Mouse (Mus musculus): ENCODE measurements around the gene Ppard. TPM values are rescaled to one million over a fixed set of nuclear protein-coding genes. Genes with fewer than 3 reads are reported as not detected.

Ppard gene
- 1.2 and 1.5 TPM in 2 replicates for polyA plus RNA-seq (2014; fragmentation: Nextera tagmentation; extraction: Ambion mirVana)

- Histone ChIP-seq H3K4me1 (ENCODE audit: control insufficient read depth, insufficient read depth, low read length) (peaks cover 7% of the 10 kb centered on the region; the same call in 1 of the 2 replicates), H3K4me3 (replicated peaks; ENCODE audit: low read depth, low read length) (peak within 1 kb of the TSS; percentile 69), H3K4me2 (ENCODE audit: low read length) (peak within 1 kb of the TSS; percentile 92), H3K36me3 (ENCODE audit: control insufficient read depth, insufficient read depth, low read length) (no peaks in the 10 kb centered on the region), H3K9ac (replicated peaks; ENCODE audit: low read length) (peak within 1 kb of the TSS; percentile 75), H3K27ac (replicated peaks; ENCODE audit: low read depth, low read length) (peak within 1 kb of the TSS; percentile 70), H3K9me3 (ENCODE audit: control insufficient read depth, low read length) (no peaks in the 10 kb centered on the region), H3K27me3 (ENCODE audit: control insufficient read depth, insufficient read depth, low read length) (no peaks in the 10 kb centered on the region)
- WGBS, result under 1% methylated on average over 56 of the region's 57 CpGs
- peak; percentile 92 for ATAC-seq (ENCODE audit: low FRiP score, low TSS enrichment)
- DNase-seq, result peak; percentile 98
Measured at GRCm38 (mm10) chr17:28232475-28233060, at the start of gene Ppard. Gene Ppard (plus strand): TSS chr17:28232700.

- Histone ChIP-seq H3K36me3 (ENCODE audit: control insufficient read depth, insufficient read depth, low read length) (peaks cover 12% of the 10 kb centered on the region), H3K4me3 (replicated peaks; ENCODE audit: low read depth, low read length) (no peak overlapping the region), H3K4me1 (ENCODE audit: control insufficient read depth, insufficient read depth, low read length) (no peaks in the 10 kb centered on the region), H3K27me3 (ENCODE audit: control insufficient read depth, insufficient read depth, low read length) (no peaks in the 10 kb centered on the region), H3K9me3 (ENCODE audit: control insufficient read depth, low read length) (no peaks in the 10 kb centered on the region), H3K27ac (replicated peaks; ENCODE audit: low read depth, low read length) (no peak overlapping the region), H3K4me2 (ENCODE audit: low read length) (no peak overlapping the region), H3K9ac (replicated peaks; ENCODE audit: low read length) (no peak overlapping the region)
- WGBS, result 90% methylated on average over 7 of the region's 7 CpGs
- peak; percentile 31 for DNase-seq
- no peak for ATAC-seq (ENCODE audit: low FRiP score, low TSS enrichment)
Measured at GRCm38 (mm10) chr17:28184971-28185638, 47.4 kb upstream of the Ppard start.

- ATAC-seq (ENCODE audit: low FRiP score, low TSS enrichment), result no peak
- 87% methylated on average over 5 of the region's 5 CpGs for WGBS
- no peaks in the 10 kb centered on the region for H3K4me1 ChIP-seq (ENCODE audit: control insufficient read depth, insufficient read depth, low read length)
- H3K27me3 ChIP-seq (ENCODE audit: control insufficient read depth, insufficient read depth, low read length), result no peaks in the 10 kb centered on the region
- H3K27ac ChIP-seq (replicated peaks; ENCODE audit: low read depth, low read length), result no peak overlapping the region
- no peak overlapping the region for H3K4me2 ChIP-seq (ENCODE audit: low read length)
- H3K9me3 ChIP-seq (ENCODE audit: control insufficient read depth, low read length), result no peaks in the 10 kb centered on the region
- H3K9ac ChIP-seq (replicated peaks; ENCODE audit: low read length), result no peak overlapping the region
- DNase-seq, result no peak
- H3K36me3 ChIP-seq (ENCODE audit: control insufficient read depth, insufficient read depth, low read length), result peaks cover 35% of the 10 kb centered on the region
- no peak overlapping the region for H3K4me3 ChIP-seq (replicated peaks; ENCODE audit: low read depth, low read length)
Measured at GRCm38 (mm10) chr17:28188313-28188712, 44.2 kb upstream of the Ppard start.

- WGBS, result 92% methylated on average over 1 of the region's 1 CpGs
- Histone ChIP-seq H3K27me3 (ENCODE audit: control insufficient read depth, insufficient read depth, low read length) (no peaks in the 10 kb centered on the region), H3K27ac (replicated peaks; ENCODE audit: low read depth, low read length) (no peak overlapping the region), H3K9me3 (ENCODE audit: control insufficient read depth, low read length) (no peaks in the 10 kb centered on the region), H3K4me3 (replicated peaks; ENCODE audit: low read depth, low read length) (no peak overlapping the region), H3K36me3 (ENCODE audit: control insufficient read depth, insufficient read depth, low read length) (peaks cover 65% of the 10 kb centered on the region), H3K4me2 (ENCODE audit: low read length) (no peak overlapping the region), H3K9ac (replicated peaks; ENCODE audit: low read length) (no peak overlapping the region), H3K4me1 (ENCODE audit: control insufficient read depth, insufficient read depth, low read length) (no peaks in the 10 kb centered on the region)
- DNase-seq (no peak), ATAC-seq (ENCODE audit: low FRiP score, low TSS enrichment) (no peak)
Measured at GRCm38 (mm10) chr17:28192754-28193153, 39.7 kb upstream of the Ppard start.

- 81% methylated on average over 3 of the region's 3 CpGs for WGBS
- DNase-seq, result no peak
Measured at GRCm38 (mm10) chr17:28193559-28193958, 38.9 kb upstream of the Ppard start.

GRCm38 (mm10) chr17:28195033-28195432 lies 37.5 kb upstream of the Ppard start:
- no peak overlapping the region for H3K4me3 ChIP-seq (replicated peaks; ENCODE audit: low read depth, low read length)
- ATAC-seq (ENCODE audit: low FRiP score, low TSS enrichment) (no peak), DNase-seq (no peak)
- no peaks in the 10 kb centered on the region for H3K9me3 ChIP-seq (ENCODE audit: control insufficient read depth, low read length)
- no peaks in the 10 kb centered on the region for H3K27me3 ChIP-seq (ENCODE audit: control insufficient read depth, insufficient read depth, low read length)
- 94% methylated on average over 10 of the region's 10 CpGs for WGBS
- H3K9ac ChIP-seq (replicated peaks; ENCODE audit: low read length), result no peak overlapping the region
- H3K4me1 ChIP-seq (ENCODE audit: control insufficient read depth, insufficient read depth, low read length), result no peaks in the 10 kb centered on the region
- peaks cover 82% of the 10 kb centered on the region for H3K36me3 ChIP-seq (ENCODE audit: control insufficient read depth, insufficient read depth, low read length)
- no peak overlapping the region for H3K27ac ChIP-seq (replicated peaks; ENCODE audit: low read depth, low read length)
- H3K4me2 ChIP-seq (ENCODE audit: low read length), result no peak overlapping the region

More at GRCm38 (mm10) chr17:28193559-28193958, 38.9 kb upstream of the Ppard start:
- H3K27me3 ChIP-seq (ENCODE audit: control insufficient read depth, insufficient read depth, low read length), result no peaks in the 10 kb centered on the region
- H3K9me3 ChIP-seq (ENCODE audit: control insufficient read depth, low read length), result no peaks in the 10 kb centered on the region
- H3K36me3 ChIP-seq (ENCODE audit: control insufficient read depth, insufficient read depth, low read length), result peaks cover 73% of the 10 kb centered on the region
- H3K4me3 ChIP-seq (replicated peaks; ENCODE audit: low read depth, low read length), result no peak overlapping the region
- H3K4me1 ChIP-seq (ENCODE audit: control insufficient read depth, insufficient read depth, low read length), result no peaks in the 10 kb centered on the region
- H3K9ac ChIP-seq (replicated peaks; ENCODE audit: low read length), result no peak overlapping the region
- H3K4me2 ChIP-seq (ENCODE audit: low read length), result no peak overlapping the region
- no peak for ATAC-seq (ENCODE audit: low FRiP score, low TSS enrichment)
- no peak overlapping the region for H3K27ac ChIP-seq (replicated peaks; ENCODE audit: low read depth, low read length)

GRCm38 (mm10) chr17:28197646-28198045 lies 34.9 kb upstream of the Ppard start:
- Histone ChIP-seq H3K36me3 (ENCODE audit: control insufficient read depth, insufficient read depth, low read length) (peaks cover 88% of the 10 kb centered on the region), H3K4me2 (ENCODE audit: low read length) (no peak overlapping the region), H3K9me3 (ENCODE audit: control insufficient read depth, low read length) (no peaks in the 10 kb centered on the region), H3K4me3 (replicated peaks; ENCODE audit: low read depth, low read length) (no peak overlapping the region), H3K4me1 (ENCODE audit: control insufficient read depth, insufficient read depth, low read length) (no peaks in the 10 kb centered on the region), H3K27ac (replicated peaks; ENCODE audit: low read depth, low read length) (no peak overlapping the region), H3K9ac (replicated peaks; ENCODE audit: low read length) (no peak overlapping the region), H3K27me3 (ENCODE audit: control insufficient read depth, insufficient read depth, low read length) (no peaks in the 10 kb centered on the region)
- 80% methylated on average over 18 of the region's 18 CpGs for WGBS
- ATAC-seq (ENCODE audit: low FRiP score, low TSS enrichment) (no peak), DNase-seq (no peak)

- no peaks in the 10 kb centered on the region for H3K4me1 ChIP-seq (ENCODE audit: control insufficient read depth, insufficient read depth, low read length)
- H3K27me3 ChIP-seq (ENCODE audit: control insufficient read depth, insufficient read depth, low read length), result no peaks in the 10 kb centered on the region
- no peak overlapping the region for H3K27ac ChIP-seq (replicated peaks; ENCODE audit: low read depth, low read length)
- H3K9me3 ChIP-seq (ENCODE audit: control insufficient read depth, low read length), result no peaks in the 10 kb centered on the region
- no peak overlapping the region for H3K4me3 ChIP-seq (replicated peaks; ENCODE audit: low read depth, low read length)
- no peak overlapping the region for H3K9ac ChIP-seq (replicated peaks; ENCODE audit: low read length)
- WGBS, result 82% methylated on average over 14 of the region's 14 CpGs
- DNase-seq (no peak), ATAC-seq (ENCODE audit: low FRiP score, low TSS enrichment) (no peak)
- H3K4me2 ChIP-seq (ENCODE audit: low read length), result no peak overlapping the region
- H3K36me3 ChIP-seq (ENCODE audit: control insufficient read depth, insufficient read depth, low read length), result peaks cover 72% of the 10 kb centered on the region
Measured at GRCm38 (mm10) chr17:28201982-28202381, 30.5 kb upstream of the Ppard start.
